Mouse (Mus musculus) spleen, adult 2 months (tissue): ENCODE measurements around the gene Sema3a. TPM values are rescaled to one million over a fixed set of nuclear protein-coding genes. Genes with fewer than 3 reads are reported as not detected.

ENCODE experiments used
- DNase-seq, 2 experiments: peaks; one replicate each; pipeline versions ENCODE4 v3.0.0 to v3.0.0-alpha.2; 2012 to 2021; ENCODE audit warnings: low spot score in 2 of 2, low read depth in 1 of 2
- H3K27ac ChIP-seq: fragments of 200-500 bp; 2 replicates; pipeline ENCODE4 v1.5.1; 2012; ENCODE audit warnings: low read length, inconsistent platforms; ENCODE audit not compliant: insufficient read depth
- H3K27me3 ChIP-seq: fragments of 200-500 bp; 2 replicates; pipeline ENCODE4 v1.6.1; 2012; ENCODE audit warnings: mild to moderate bottlenecking, moderate library complexity, low read length, inconsistent platforms; ENCODE audit not compliant: control insufficient read depth, insufficient read depth
- H3K36me3 ChIP-seq: fragments of 200-500 bp; 2 replicates; pipeline ENCODE4 v1.6.1; 2012; ENCODE audit warnings: mild to moderate bottlenecking, low read length, inconsistent platforms; ENCODE audit not compliant: control insufficient read depth, insufficient read depth
- H3K4me1 ChIP-seq: fragments of 200-500 bp; 2 replicates; pipeline ENCODE4 v1.6.1; 2011; ENCODE audit warnings: inconsistent platforms; ENCODE audit not compliant: control insufficient read depth, insufficient read depth, insufficient read length
- H3K4me3 ChIP-seq: fragments of 200-500 bp; 2 replicates; pipeline ENCODE4 v1.5.1; 2011; ENCODE audit warnings: mild to moderate bottlenecking, inconsistent platforms; ENCODE audit not compliant: insufficient read depth, insufficient read length; ENCODE audit errors: extremely low read depth
- CTCF ChIP-seq: fragments of 200-500 bp; IDR thresholded peaks from 2 replicates; pipeline ENCODE4 v1.5.1; 2011; ENCODE audit warnings: mild to moderate bottlenecking, inconsistent platforms; ENCODE audit not compliant: insufficient read depth, insufficient read length, insufficient replicate concordance; ENCODE audit errors: extremely low read depth
- POLR2A ChIP-seq: fragments of 200-500 bp; IDR thresholded peaks from 2 replicates; pipeline ENCODE4 v1.6.1; 2011; ENCODE audit warnings: low read depth, low read length, inconsistent platforms
- WGBS: fragments of 180-500 bp; shearing (Covaris S2); methylation state at CpG from one replicate; pipeline ENCODE4 v1.1.7; 2018; 5-methylcytosine and 5-hydroxymethylcytosine counted together
- polyA plus RNA-seq: library from polyadenylated mRNA; depleted of rRNA; stranded (reverse); fragments of >200 nt; gene quantifications from 2 replicates; pipeline ENCODE4 v1.2.3, GENCODE M21; 2012

Sema3a gene
- polyA plus RNA-seq, 1 experiment, result 2.4 TPM

- Histone ChIP-seq H3K4me3 (no peak overlapping the region), H3K4me1 (no peaks in the 10 kb centered on the region), H3K27ac (no peak overlapping the region), H3K27me3 (no peaks in the 10 kb centered on the region), H3K36me3 (no peaks in the 10 kb centered on the region)
- 84% methylated on average over 1 of the region's 1 CpGs for WGBS
- DNase-seq, result no peak
- TF ChIP-seq POLR2A (no peak), CTCF (no peak)
Measured at GRCm38 (mm10) chr5:13352995-13353394, 227.8 kb downstream of the Sema3a start.

- Histone ChIP-seq H3K4me3 (no peak overlapping the region), H3K36me3 (no peaks in the 10 kb centered on the region), H3K27me3 (no peaks in the 10 kb centered on the region), H3K4me1 (no peaks in the 10 kb centered on the region), H3K27ac (no peak overlapping the region)
- DNase-seq, result no peak
- no peak for TF ChIP-seq CTCF
- TF ChIP-seq POLR2A, result no peak
- WGBS, result 90% methylated on average over 1 of the region's 1 CpGs
Measured at GRCm38 (mm10) chr5:13353539-13353938, 228.3 kb downstream of the Sema3a start.

DNA sequence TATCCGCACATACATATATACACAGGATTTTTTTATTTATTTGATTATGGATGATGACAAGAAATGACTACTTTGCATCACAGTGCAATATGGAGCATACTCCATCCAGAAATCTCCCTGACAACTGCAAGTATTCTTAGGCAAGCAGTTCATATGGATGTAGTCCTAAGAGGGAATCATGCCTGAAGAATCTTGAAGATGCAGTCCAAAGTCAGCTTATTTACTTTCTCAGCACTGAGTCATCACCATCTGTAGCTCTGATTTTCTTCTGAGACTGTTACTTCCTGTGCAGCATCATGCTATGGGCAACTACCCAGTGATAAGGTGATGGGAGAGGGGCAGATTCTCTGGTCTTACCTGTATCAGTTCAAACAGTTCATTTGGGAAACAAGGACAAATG is 229.7 kb downstream of the Sema3a start:
- no peak overlapping the region for H3K4me3 ChIP-seq
- no peak overlapping the region for H3K27ac ChIP-seq
- no peak for DNase-seq
- 69% methylated on average over 1 of the region's 1 CpGs for WGBS
- H3K27me3 ChIP-seq, result no peaks in the 10 kb centered on the region
- no peaks in the 10 kb centered on the region for H3K4me1 ChIP-seq
- no peaks in the 10 kb centered on the region for H3K36me3 ChIP-seq
- TF ChIP-seq CTCF, result no peak

DNA sequence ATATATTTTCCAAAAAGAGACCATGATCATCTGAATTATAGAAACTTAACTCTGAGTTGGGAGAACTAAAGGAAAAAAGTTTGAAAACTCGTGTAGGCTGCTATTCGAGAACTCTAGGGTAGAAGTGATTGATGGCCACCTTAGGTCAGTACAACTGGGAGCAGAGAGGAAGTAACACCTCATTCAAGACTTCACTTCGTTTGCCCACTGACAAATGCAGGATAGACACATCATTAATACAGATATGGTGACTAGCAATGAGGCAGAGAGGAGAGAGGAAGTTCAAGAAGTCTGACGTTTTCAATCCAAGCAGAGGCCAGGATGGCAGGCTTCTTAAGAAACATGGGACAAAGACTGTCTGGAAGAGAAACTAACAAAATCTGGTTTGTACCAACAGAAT is 233.6 kb downstream of the Sema3a start:
- Histone ChIP-seq H3K4me1 (no peaks in the 10 kb centered on the region), H3K4me3 (no peak overlapping the region), H3K27ac (no peak overlapping the region), H3K27me3 (no peaks in the 10 kb centered on the region), H3K36me3 (no peaks in the 10 kb centered on the region)
- TF ChIP-seq POLR2A (no peak), CTCF (no peak)
- DNase-seq, result no peak
- WGBS, result 38% methylated on average over 4 of the region's 4 CpGs

DNA sequence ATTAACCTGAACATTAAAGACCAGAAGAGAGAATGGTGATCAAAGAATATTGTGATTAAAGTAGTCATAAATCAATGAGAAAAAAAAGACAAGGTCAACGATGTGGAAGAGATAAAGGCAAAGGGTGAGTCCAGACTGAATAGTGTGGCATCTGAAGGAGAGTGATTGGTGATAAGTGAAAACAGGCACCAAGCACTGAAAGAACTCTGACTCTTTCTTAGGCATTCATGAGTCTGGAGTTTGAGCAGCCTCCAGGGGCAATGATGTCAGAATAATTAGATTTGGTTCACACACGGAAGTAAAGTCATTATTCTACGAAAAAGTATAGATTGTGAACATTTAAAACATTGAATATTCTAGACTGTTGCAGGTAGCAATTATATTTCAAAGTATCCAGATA is 235.5 kb downstream of the Sema3a start:
- TF ChIP-seq POLR2A, result no peak
- no peak for TF ChIP-seq CTCF
- no peaks in the 10 kb centered on the region for H3K27me3 ChIP-seq
- H3K4me3 ChIP-seq, result no peak overlapping the region
- 84% methylated on average over 3 of the region's 3 CpGs for WGBS
- DNase-seq, result no peak
- H3K27ac ChIP-seq, result no peak overlapping the region
- H3K36me3 ChIP-seq, result no peaks in the 10 kb centered on the region
- H3K4me1 ChIP-seq, result no peaks in the 10 kb centered on the region

DNA sequence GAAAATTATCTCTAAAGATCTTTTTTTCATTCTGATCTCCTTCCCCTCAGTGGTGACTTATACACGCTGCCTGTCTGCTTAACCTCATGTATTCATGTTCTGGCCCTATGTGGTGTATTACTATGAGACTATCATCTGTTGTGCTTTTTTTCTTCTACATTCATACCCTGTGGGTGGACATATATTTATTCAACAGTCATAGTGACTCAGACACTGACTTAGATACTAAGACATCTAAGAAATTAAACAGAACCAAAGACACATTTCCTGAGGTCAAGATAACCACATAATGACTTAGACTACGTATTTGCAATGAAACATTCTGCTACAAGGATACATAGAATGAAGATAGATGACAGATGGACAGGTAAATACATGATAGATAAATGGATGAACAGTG is 239.9 kb downstream of the Sema3a start:
- H3K36me3 ChIP-seq, result no peaks in the 10 kb centered on the region
- 78% methylated on average over 2 of the region's 2 CpGs for WGBS
- no peak overlapping the region for H3K27ac ChIP-seq
- no peaks in the 10 kb centered on the region for H3K4me1 ChIP-seq
- H3K27me3 ChIP-seq, result no peaks in the 10 kb centered on the region
- no peak overlapping the region for H3K4me3 ChIP-seq
- no peak for DNase-seq
- no peak for TF ChIP-seq POLR2A
- no peak for TF ChIP-seq CTCF

- no peak overlapping the region for H3K4me3 ChIP-seq
- H3K36me3 ChIP-seq, result no peaks in the 10 kb centered on the region
- DNase-seq, result no peak
- 89% methylated on average over 4 of the region's 4 CpGs for WGBS
- no peaks in the 10 kb centered on the region for H3K27me3 ChIP-seq
- H3K27ac ChIP-seq, result no peak overlapping the region
- no peaks in the 10 kb centered on the region for H3K4me1 ChIP-seq
- TF ChIP-seq POLR2A (no peak), CTCF (no peak)
Measured at GRCm38 (mm10) chr5:13379223-13379622, 254.0 kb downstream of the Sema3a start.
